Mouse (Mus musculus): ENCODE data around the gene AU018091.
"Not testable (repeated sequence)": the region's sequence is repeated elsewhere in the genome, so short reads cannot be mapped to it uniquely, and the experiment has no call there.

The AU018091 gene

GRCm38 (mm10) chr7:3166270-3166669, 2.7 kb downstream of the AU018091 start:
- DNase-seq (ENCODE audit: low spot score): no peak

GRCm38 (mm10) chr7:3164991-3165390, 4.0 kb downstream of the AU018091 start:
- no peak for DNase-seq (ENCODE audit: low spot score)

GRCm38 (mm10) chr7:3164381-3164780, 4.6 kb downstream of the AU018091 start:
- no peak for DNase-seq (ENCODE audit: low spot score)

GRCm38 (mm10) chr7:3150376-3150775, 18.6 kb downstream of the AU018091 start:
- no peak for DNase-seq (ENCODE audit: low spot score)

GRCm38 (mm10) chr7:3146072-3146471, 22.9 kb downstream of the AU018091 start:
- DNase-seq (ENCODE audit: low spot score): no peak

- no peak for DNase-seq (ENCODE audit: low spot score)
Measured at GRCm38 (mm10) chr7:3143329-3143728, 25.7 kb downstream of the AU018091 start.

- DNase-seq (ENCODE audit: low spot score): no peak
Measured at GRCm38 (mm10) chr7:3135606-3136005, 33.4 kb downstream of the AU018091 start.

GRCm38 (mm10) chr7:3134654-3135053, 34.3 kb downstream of the AU018091 start:
- no peak for DNase-seq (ENCODE audit: low spot score)

- no peak for DNase-seq (ENCODE audit: low spot score)
Measured at GRCm38 (mm10) chr7:3130342-3130741, 38.7 kb downstream of the AU018091 start.

GRCm38 (mm10) chr7:3128564-3128963, 40.4 kb downstream of the AU018091 start:
- not testable (repeated sequence) for DNase-seq (ENCODE audit: low spot score)

- DNase-seq (ENCODE audit: low spot score): not testable (repeated sequence)
Measured at GRCm38 (mm10) chr7:3111193-3111592, 57.8 kb downstream of the AU018091 start.

GRCm38 (mm10) chr7:3106516-3107077, 62.4 kb downstream of the AU018091 start:
- DNase-seq (ENCODE audit: low spot score): not testable (repeated sequence)

Measured in embryo, embryonic 10.5 days (tissue).